Mouse (Mus musculus) bone marrow macrophage, adult 2 months (primary cell): Measurements from ENCODE around the gene Pex26.

Experiments used
- CTCF ChIP-seq: IDR thresholded peaks from 2 replicates; pipeline ENCODE4 v1.5.1; 2012; ENCODE audit warnings: low read depth, mild to moderate bottlenecking, low read length, moderate library complexity
- POLR2A ChIP-seq: IDR thresholded peaks from 2 replicates; pipeline ENCODE4 v1.6.1; 2012; ENCODE audit warnings: mild to moderate bottlenecking, low read depth, low read length, borderline replicate concordance

GRCm38 (mm10) chr6:121137222-121137621 lies 46.2 kb upstream of the Pex26 start:
- TF ChIP-seq POLR2A (no peak), CTCF (no peak)
